Mouse (Mus musculus) liver, postnatal 0 days (tissue): ENCODE data around the gene Cog6. TPM values are rescaled to one million over a fixed set of nuclear protein-coding genes. Genes with fewer than 3 reads are reported as not detected.

ENCODE experiments used
- ATAC-seq: fragments of 200-750 bp; cut with Nextera tagmentation; 2 replicates; pipeline ENCODE4 v1.8.0; 2017; ENCODE audit warnings: mild to moderate bottlenecking, moderate library complexity
- DNase-seq: peaks from one replicate; pipeline ENCODE4 v3.0.0-alpha.2; 2016
- H3K27ac ChIP-seq: fragments of 300-500 bp; sonication (generic); 2 replicates; pipeline ENCODE4 v1.5.1; 2014; ENCODE audit warnings: antibody characterized with exemption, moderate library complexity, mild to moderate bottlenecking, low read depth
- H3K27me3 ChIP-seq: fragments of 300-500 bp; sonication (generic); 2 replicates; pipeline ENCODE4 v1.6.1; 2014; ENCODE audit warnings: low read length, control low read depth, mixed read lengths; ENCODE audit not compliant: insufficient read depth
- H3K36me3 ChIP-seq: fragments of 300-500 bp; sonication (generic); replicated peaks from 2 replicates; pipeline ENCODE4 v1.6.1; 2014; ENCODE audit warnings: mild to moderate bottlenecking, control low read depth, low read length, moderate library complexity, mixed read lengths; ENCODE audit not compliant: insufficient read depth
- H3K4me1 ChIP-seq: fragments of 300-500 bp; sonication (generic); 2 replicates; pipeline ENCODE4 v1.6.1; 2014; ENCODE audit warnings: antibody characterized with exemption, mild to moderate bottlenecking, control low read depth; ENCODE audit not compliant: insufficient read depth
- H3K4me2 ChIP-seq: fragments of 300-500 bp; sonication (generic); 2 replicates; pipeline ENCODE4 v1.6.1; 2014; ENCODE audit warnings: low read depth, mild to moderate bottlenecking, low read length, moderate library complexity, mixed read lengths
- H3K4me3 ChIP-seq: fragments of 300-500 bp; sonication (generic); 2 replicates; pipeline ENCODE4 v1.5.1; 2014; ENCODE audit warnings: low read depth, low read length
- H3K9ac ChIP-seq: fragments of 300-500 bp; sonication (generic); replicated peaks from 2 replicates; pipeline ENCODE4 v1.6.1; 2014; ENCODE audit warnings: mild to moderate bottlenecking, moderate library complexity
- H3K9me3 ChIP-seq: fragments of 300-500 bp; sonication (generic); 2 replicates; pipeline ENCODE4 v1.6.1; 2016; ENCODE audit warnings: mild to moderate bottlenecking, control low read depth, low read length, mixed read lengths
- CTCF ChIP-seq: sonication (generic); IDR thresholded peaks from 2 replicates; pipeline ENCODE4 v1.5.1; 2016; ENCODE audit warnings: antibody characterized with exemption, low read depth
- EP300 ChIP-seq: IDR thresholded peaks from 2 replicates; pipeline ENCODE4 v1.6.1; 2016; ENCODE audit warnings: antibody characterized with exemption, low read depth, mild to moderate bottlenecking
- WGBS: fragments of 180-500 bp; shearing (Covaris S2); extraction: QIAGEN DNeasy Blood & Tissue Kit; methylation state at CpG from one replicate; pipeline ENCODE4 v1.1.7; 2014; ENCODE audit not compliant: insufficient replicate concordance; 5-methylcytosine and 5-hydroxymethylcytosine counted together
- polyA plus RNA-seq: library from polyadenylated mRNA; unstranded; fragments of >200 nt; fragmentation: Nextera tagmentation; extraction: Ambion mirVana; gene quantifications from 2 replicates; pipeline ENCODE4 v1.2.1, GENCODE M21; 2015

Cog6 gene
- polyA plus RNA-seq, 1 experiment from 2014 or later, result 11.1 TPM

- ATAC-seq (peak; percentile 81), DNase-seq (peak; percentile 76)
- no peak overlapping the region for H3K9ac ChIP-seq
- 38% methylated on average over 15 of the region's 15 CpGs for WGBS
- no peaks in the 10 kb centered on the region for H3K36me3 ChIP-seq
- no peak overlapping the region for H3K27ac ChIP-seq
- H3K9me3 ChIP-seq, result no peaks in the 10 kb centered on the region
- no peak overlapping the region for H3K4me3 ChIP-seq
- no peak overlapping the region for H3K4me2 ChIP-seq
- no peaks in the 10 kb centered on the region for H3K4me1 ChIP-seq
- no peak for TF ChIP-seq EP300
- TF ChIP-seq CTCF, result peak; percentile 78
- no peaks in the 10 kb centered on the region for H3K27me3 ChIP-seq
These were observed 42.1 kb downstream of the Cog6 start for GRCm38 (mm10) chr3:52974674-52975556.

- H3K27me3 ChIP-seq, result no peaks in the 10 kb centered on the region
- no peaks in the 10 kb centered on the region for H3K4me1 ChIP-seq
- H3K27ac ChIP-seq, result no peak overlapping the region
- no peak overlapping the region for H3K9ac ChIP-seq
- ATAC-seq (no peak), DNase-seq (no peak)
- H3K36me3 ChIP-seq, result no peaks in the 10 kb centered on the region
- no peak for TF ChIP-seq EP300
- no peak for TF ChIP-seq CTCF
- no peak overlapping the region for H3K4me3 ChIP-seq
- no peaks in the 10 kb centered on the region for H3K9me3 ChIP-seq
- no peak overlapping the region for H3K4me2 ChIP-seq
- 38% methylated on average over 7 of the region's 7 CpGs for WGBS
These were observed 44.1 kb downstream of the Cog6 start for GRCm38 (mm10) chr3:52972916-52973315.

DNA sequence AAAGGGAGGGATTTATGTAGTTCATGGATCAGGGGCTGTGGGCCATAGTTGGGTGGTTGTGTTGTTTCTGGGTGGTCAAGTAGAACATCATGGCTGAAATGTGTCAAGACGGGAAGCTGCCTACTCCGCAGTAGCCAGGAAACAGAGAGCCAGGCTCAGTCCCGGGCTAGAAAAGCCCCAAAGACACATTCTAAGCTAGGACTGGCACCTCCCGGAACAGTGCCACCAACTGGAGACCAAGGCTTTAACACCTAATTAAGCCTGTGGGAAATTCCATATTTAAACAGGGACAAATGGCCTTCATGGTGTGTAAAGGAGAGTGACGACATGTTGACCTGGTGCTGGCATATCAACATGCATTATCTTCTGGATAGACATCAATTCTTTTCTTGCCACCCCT lies 50.0 kb downstream of the Cog6 start:
- H3K4me1 ChIP-seq, result no peaks in the 10 kb centered on the region
- no peak overlapping the region for H3K9ac ChIP-seq
- no peak overlapping the region for H3K27ac ChIP-seq
- no peaks in the 10 kb centered on the region for H3K36me3 ChIP-seq
- no peak for DNase-seq
- no peaks in the 10 kb centered on the region for H3K27me3 ChIP-seq
- TF ChIP-seq CTCF (peak; percentile 33; the same call in 1 of the 2 replicates), EP300 (no peak)
- ATAC-seq, result no peak
- H3K4me3 ChIP-seq, result no peak overlapping the region
- no peaks in the 10 kb centered on the region for H3K9me3 ChIP-seq
- WGBS, result 70% methylated on average over 5 of the region's 5 CpGs
- H3K4me2 ChIP-seq, result no peak overlapping the region

- Histone ChIP-seq H3K9me3 (no peaks in the 10 kb centered on the region), H3K9ac (no peak overlapping the region), H3K4me2 (no peak overlapping the region), H3K27ac (no peak overlapping the region), H3K4me3 (no peak overlapping the region), H3K4me1 (no peaks in the 10 kb centered on the region), H3K27me3 (no peaks in the 10 kb centered on the region), H3K36me3 (no peaks in the 10 kb centered on the region)
- DNase-seq (no peak), ATAC-seq (no peak)
- TF ChIP-seq CTCF (no peak), EP300 (no peak)
- WGBS, result 65% methylated on average over 7 of the region's 7 CpGs
These were observed 52.8 kb downstream of the Cog6 start for GRCm38 (mm10) chr3:52964206-52964605.

GRCm38 (mm10) chr3:52963441-52963840 lies 53.6 kb downstream of the Cog6 start:
- Histone ChIP-seq H3K4me3 (no peak overlapping the region), H3K9ac (no peak overlapping the region), H3K27me3 (no peaks in the 10 kb centered on the region), H3K36me3 (no peaks in the 10 kb centered on the region), H3K4me1 (no peaks in the 10 kb centered on the region), H3K9me3 (no peaks in the 10 kb centered on the region), H3K4me2 (no peak overlapping the region), H3K27ac (no peak overlapping the region)
- 81% methylated on average over 8 of the region's 8 CpGs for WGBS
- DNase-seq (no peak), ATAC-seq (no peak)
- no peak for TF ChIP-seq CTCF
- TF ChIP-seq EP300, result no peak

GRCm38 (mm10) chr3:52962391-52962790 lies 54.6 kb downstream of the Cog6 start:
- Histone ChIP-seq H3K9ac (no peak overlapping the region), H3K36me3 (no peaks in the 10 kb centered on the region), H3K9me3 (no peaks in the 10 kb centered on the region), H3K27ac (no peak overlapping the region), H3K4me3 (no peak overlapping the region), H3K4me1 (no peaks in the 10 kb centered on the region), H3K4me2 (no peak overlapping the region), H3K27me3 (no peaks in the 10 kb centered on the region)
- ATAC-seq, result no peak
- no peak for TF ChIP-seq CTCF
- TF ChIP-seq EP300, result no peak
- 89% methylated on average over 14 of the region's 14 CpGs for WGBS
- DNase-seq, result no peak
